Mouse (Mus musculus): ENCODE results near the gene Ccni. TPM values are rescaled to one million over a fixed set of nuclear protein-coding genes. Genes with fewer than 3 reads are reported as not detected.

The Ccni gene
- polyA plus RNA-seq, 1 experiment from 2014 or later = 130 TPM

DNA sequence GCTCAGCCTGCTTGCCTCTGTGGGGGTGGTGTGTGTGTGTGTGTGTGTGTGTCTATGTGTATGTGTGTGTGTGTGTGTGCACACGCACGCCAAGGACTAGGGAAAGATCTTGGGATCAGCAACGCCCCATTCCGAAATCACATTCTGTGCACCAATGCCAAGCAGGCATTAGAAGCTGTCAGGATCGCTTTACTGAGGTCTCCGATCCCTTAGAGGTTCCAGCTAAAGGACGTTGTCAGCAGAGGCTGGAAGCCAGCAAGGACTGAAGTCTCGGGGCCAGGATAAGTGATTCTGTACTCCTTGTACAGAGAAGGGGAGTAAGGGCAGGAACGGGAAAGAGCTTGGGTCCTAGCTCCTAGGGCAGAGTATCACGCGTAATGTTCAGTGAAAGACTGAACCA, 51.9 kb downstream of the Ccni start:
- Histone ChIP-seq H3K4me3 (no peak overlapping the region), H3K9me3 (no peaks in the 10 kb centered on the region), H3K4me2 (no peak overlapping the region), H3K9ac (no peak overlapping the region), H3K27me3 (no peaks in the 10 kb centered on the region), H3K4me1 (peaks cover 60% of the 10 kb centered on the region), H3K36me3 (peaks cover 53% of the 10 kb centered on the region), H3K27ac (peak overlapping the region; percentile 75)
- ATAC-seq (ENCODE audit: insufficient number of reproducible peaks, insufficient read depth, low FRiP score, low TSS enrichment, low read depth) = no peak
- 71% methylated on average over 11 of the region's 11 CpGs for WGBS

DNA sequence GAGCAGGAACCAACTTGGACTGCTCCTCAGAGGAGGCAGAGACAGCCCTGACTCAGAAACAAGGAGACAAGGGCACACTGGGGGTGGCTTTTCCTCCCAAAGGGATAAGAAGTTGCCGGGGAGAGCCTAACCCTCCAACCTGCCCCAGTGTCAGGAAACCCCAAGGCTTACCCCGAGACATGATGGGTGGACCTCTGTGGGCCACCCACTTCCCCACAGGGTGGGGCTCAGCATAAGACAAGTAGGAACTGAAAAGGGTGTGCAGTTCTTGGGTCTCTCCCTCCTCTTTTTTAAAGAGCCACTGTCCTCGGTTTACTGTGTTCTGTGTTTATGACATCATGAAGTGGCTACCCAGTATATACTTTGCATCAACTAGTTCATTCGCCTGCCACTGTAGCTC, 53.8 kb downstream of the Ccni start:
- no peaks in the 10 kb centered on the region for H3K27me3 ChIP-seq
- peaks cover 39% of the 10 kb centered on the region for H3K36me3 ChIP-seq
- H3K4me2 ChIP-seq = no peak overlapping the region
- H3K9ac ChIP-seq = no peak overlapping the region
- H3K9me3 ChIP-seq = no peaks in the 10 kb centered on the region
- no peak overlapping the region for H3K4me3 ChIP-seq
- no peak for ATAC-seq (ENCODE audit: insufficient number of reproducible peaks, insufficient read depth, low FRiP score, low TSS enrichment, low read depth)
- no peak overlapping the region for H3K27ac ChIP-seq
- WGBS = 79% methylated on average over 4 of the region's 4 CpGs
- H3K4me1 ChIP-seq = peaks cover 70% of the 10 kb centered on the region

DNA sequence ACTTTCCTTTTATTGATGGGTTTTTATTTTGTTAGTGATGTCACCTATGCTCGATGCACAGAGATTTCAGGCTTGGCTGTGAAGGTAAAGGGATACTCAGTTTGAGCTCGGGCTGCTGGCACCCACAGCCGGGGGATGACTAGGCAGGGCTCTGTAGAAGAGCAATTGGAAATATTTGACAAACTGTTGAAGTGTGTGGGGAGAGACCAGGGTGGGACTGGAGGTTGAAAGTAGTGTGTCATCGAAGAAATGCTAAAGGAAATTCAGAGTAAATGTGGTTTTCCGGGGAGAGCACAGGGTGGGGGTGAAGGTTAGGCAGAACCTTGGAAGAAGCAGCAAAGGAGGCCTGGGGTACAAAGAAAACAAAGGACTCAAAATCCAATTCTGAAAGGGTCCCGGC, 54.3 kb downstream of the Ccni start:
- Histone ChIP-seq H3K9me3 (no peaks in the 10 kb centered on the region), H3K4me3 (no peak overlapping the region), H3K4me2 (no peak overlapping the region), H3K9ac (no peak overlapping the region), H3K36me3 (peaks cover 34% of the 10 kb centered on the region), H3K27me3 (no peaks in the 10 kb centered on the region), H3K4me1 (peaks cover 70% of the 10 kb centered on the region), H3K27ac (no peak overlapping the region)
- no peak for ATAC-seq (ENCODE audit: insufficient number of reproducible peaks, insufficient read depth, low FRiP score, low TSS enrichment, low read depth)
- 74% methylated on average over 6 of the region's 6 CpGs for WGBS

- no peak overlapping the region for H3K4me2 ChIP-seq
- H3K9me3 ChIP-seq = no peaks in the 10 kb centered on the region
- H3K27ac ChIP-seq = no peak overlapping the region; the same call in 1 of the 2 replicates
- H3K36me3 ChIP-seq = peaks cover 18% of the 10 kb centered on the region; the same call in 1 of the 2 replicates
- peaks cover 73% of the 10 kb centered on the region for H3K4me1 ChIP-seq
- no peak overlapping the region for H3K9ac ChIP-seq
- H3K27me3 ChIP-seq = no peaks in the 10 kb centered on the region
- no peak for ATAC-seq (ENCODE audit: insufficient number of reproducible peaks, insufficient read depth, low FRiP score, low TSS enrichment, low read depth)
- 74% methylated on average over 12 of the region's 12 CpGs for WGBS
- H3K4me3 ChIP-seq = no peak overlapping the region
These were observed 56.1 kb downstream of the Ccni start for GRCm38 (mm10) chr5:93149969-93150777.

- no peak for ATAC-seq (ENCODE audit: insufficient number of reproducible peaks, insufficient read depth, low FRiP score, low TSS enrichment, low read depth)
- 86% methylated on average over 6 of the region's 6 CpGs for WGBS
- peaks cover 40% of the 10 kb centered on the region for H3K36me3 ChIP-seq
- 0 out of 2 replicates have a peak overlapping the region, but pooled peaks have one; percentile 7 for H3K27ac ChIP-seq
- H3K4me3 ChIP-seq = no peak overlapping the region
- H3K27me3 ChIP-seq = no peaks in the 10 kb centered on the region
- H3K4me1 ChIP-seq = peaks cover 44% of the 10 kb centered on the region
- no peak overlapping the region for H3K4me2 ChIP-seq
- no peaks in the 10 kb centered on the region for H3K9me3 ChIP-seq
- H3K9ac ChIP-seq = no peak overlapping the region
These were observed 60.8 kb downstream of the Ccni start for GRCm38 (mm10) chr5:93145504-93145903.

DNA sequence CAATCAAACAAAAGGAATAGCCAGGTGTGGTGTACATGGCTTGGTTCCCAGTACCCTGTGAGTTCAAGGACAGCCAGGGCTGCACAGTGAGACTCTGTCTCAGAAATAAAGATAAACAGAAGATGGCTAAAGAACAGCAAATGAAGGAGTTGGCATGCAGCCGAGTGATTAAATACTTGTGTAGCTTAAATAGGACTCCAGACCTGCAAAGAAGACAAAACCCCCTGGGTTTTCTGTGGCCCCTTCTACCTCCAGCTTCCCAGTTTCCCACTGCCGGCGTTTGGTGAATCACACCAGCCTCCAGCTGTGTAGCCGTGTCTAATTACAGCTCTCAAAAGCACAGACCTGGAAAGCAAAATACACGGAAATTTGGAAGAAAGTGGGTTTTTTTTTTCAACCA, 61.4 kb downstream of the Ccni start:
- H3K4me2 ChIP-seq = no peak overlapping the region
- no peak overlapping the region for H3K4me3 ChIP-seq
- H3K36me3 ChIP-seq = peaks cover 40% of the 10 kb centered on the region
- peaks cover 38% of the 10 kb centered on the region for H3K4me1 ChIP-seq
- peak overlapping the region; percentile 29 for H3K27ac ChIP-seq
- H3K27me3 ChIP-seq = no peaks in the 10 kb centered on the region
- H3K9ac ChIP-seq = no peak overlapping the region
- 20% methylated on average over 5 of the region's 5 CpGs for WGBS
- ATAC-seq (ENCODE audit: insufficient number of reproducible peaks, insufficient read depth, low FRiP score, low TSS enrichment, low read depth) = no peak
- H3K9me3 ChIP-seq = no peaks in the 10 kb centered on the region

DNA sequence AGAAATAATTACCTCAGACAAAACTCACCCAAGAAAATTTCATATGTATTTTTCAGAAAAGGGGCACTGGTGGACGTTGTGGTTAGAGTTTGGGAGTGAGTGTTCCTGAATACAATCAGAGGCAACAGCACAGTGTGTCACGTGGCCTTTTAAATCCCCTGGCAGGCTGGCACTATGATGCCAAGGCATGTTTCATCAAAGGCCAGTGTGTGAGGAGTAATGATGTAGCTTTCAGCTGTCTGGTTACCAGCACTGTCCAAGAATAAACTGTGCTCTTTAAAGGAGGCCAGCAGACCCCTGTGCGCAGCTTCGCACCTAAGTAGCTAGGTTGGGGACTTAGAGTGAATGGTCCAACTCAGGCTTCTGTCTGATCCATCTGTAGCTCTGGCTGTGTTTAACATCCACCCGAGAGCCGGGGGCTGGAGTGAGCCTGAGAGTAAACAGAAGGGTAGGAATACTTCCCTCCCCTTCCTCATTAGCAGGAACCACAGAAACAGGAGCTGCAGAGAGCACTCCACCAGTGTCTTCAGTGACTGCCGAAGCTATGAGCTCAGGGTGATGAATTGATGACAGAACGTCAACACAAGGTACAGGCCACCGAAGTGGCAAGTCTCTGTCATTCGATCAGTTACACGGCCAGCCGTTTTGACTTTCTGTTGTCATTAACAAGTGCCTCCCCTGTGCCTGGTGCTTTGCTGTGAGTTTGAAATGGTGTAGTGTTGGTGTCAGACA, 62.8 kb downstream of the Ccni start:
- H3K9me3 ChIP-seq = no peaks in the 10 kb centered on the region
- no peak overlapping the region for H3K9ac ChIP-seq
- no peak overlapping the region for H3K27ac ChIP-seq
- H3K36me3 ChIP-seq = peaks cover 44% of the 10 kb centered on the region
- 67% methylated on average over 12 of the region's 12 CpGs for WGBS
- H3K4me2 ChIP-seq = no peak overlapping the region
- H3K4me3 ChIP-seq = no peak overlapping the region
- H3K4me1 ChIP-seq = peaks cover 30% of the 10 kb centered on the region
- ATAC-seq (ENCODE audit: insufficient number of reproducible peaks, insufficient read depth, low FRiP score, low TSS enrichment, low read depth) = no peak
- H3K27me3 ChIP-seq = no peaks in the 10 kb centered on the region

DNA sequence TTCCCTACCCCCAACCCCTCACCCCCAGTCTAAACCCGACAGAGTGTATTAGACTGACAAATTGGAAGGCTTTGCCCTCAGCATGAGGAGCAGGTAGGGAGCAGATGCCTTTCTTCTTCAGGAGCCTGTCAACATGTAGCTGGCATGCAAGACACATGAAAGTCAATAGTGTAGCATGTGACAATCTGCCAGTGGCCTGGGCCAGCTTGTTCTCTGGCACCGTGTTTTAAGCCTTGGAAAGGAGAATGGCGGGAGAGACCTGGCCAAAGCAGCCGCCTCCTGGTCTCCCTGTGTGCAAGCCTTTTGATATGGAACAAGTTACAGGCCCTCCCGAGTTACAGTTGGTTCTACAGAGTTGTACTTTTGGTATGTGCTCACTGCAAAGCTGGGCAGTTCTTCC, 65.5 kb downstream of the Ccni start:
- Histone ChIP-seq H3K9me3 (no peaks in the 10 kb centered on the region), H3K27me3 (no peaks in the 10 kb centered on the region), H3K36me3 (peaks cover 45% of the 10 kb centered on the region), H3K27ac (no peak overlapping the region), H3K4me3 (no peak overlapping the region), H3K9ac (no peak overlapping the region), H3K4me1 (peaks cover 39% of the 10 kb centered on the region), H3K4me2 (no peak overlapping the region)
- 81% methylated on average over 5 of the region's 5 CpGs for WGBS
- ATAC-seq (ENCODE audit: insufficient number of reproducible peaks, insufficient read depth, low FRiP score, low TSS enrichment, low read depth) = no peak

GRCm38 (mm10) chr5:93139350-93139749, 66.9 kb downstream of the Ccni start:
- Histone ChIP-seq H3K27me3 (no peaks in the 10 kb centered on the region), H3K4me2 (no peak overlapping the region), H3K27ac (no peak overlapping the region), H3K4me3 (no peak overlapping the region), H3K9me3 (no peaks in the 10 kb centered on the region), H3K9ac (no peak overlapping the region), H3K36me3 (peaks cover 45% of the 10 kb centered on the region), H3K4me1 (peaks cover 40% of the 10 kb centered on the region)
- WGBS = 90% methylated on average over 9 of the region's 9 CpGs
- ATAC-seq (ENCODE audit: insufficient number of reproducible peaks, insufficient read depth, low FRiP score, low TSS enrichment, low read depth) = no peak

DNA sequence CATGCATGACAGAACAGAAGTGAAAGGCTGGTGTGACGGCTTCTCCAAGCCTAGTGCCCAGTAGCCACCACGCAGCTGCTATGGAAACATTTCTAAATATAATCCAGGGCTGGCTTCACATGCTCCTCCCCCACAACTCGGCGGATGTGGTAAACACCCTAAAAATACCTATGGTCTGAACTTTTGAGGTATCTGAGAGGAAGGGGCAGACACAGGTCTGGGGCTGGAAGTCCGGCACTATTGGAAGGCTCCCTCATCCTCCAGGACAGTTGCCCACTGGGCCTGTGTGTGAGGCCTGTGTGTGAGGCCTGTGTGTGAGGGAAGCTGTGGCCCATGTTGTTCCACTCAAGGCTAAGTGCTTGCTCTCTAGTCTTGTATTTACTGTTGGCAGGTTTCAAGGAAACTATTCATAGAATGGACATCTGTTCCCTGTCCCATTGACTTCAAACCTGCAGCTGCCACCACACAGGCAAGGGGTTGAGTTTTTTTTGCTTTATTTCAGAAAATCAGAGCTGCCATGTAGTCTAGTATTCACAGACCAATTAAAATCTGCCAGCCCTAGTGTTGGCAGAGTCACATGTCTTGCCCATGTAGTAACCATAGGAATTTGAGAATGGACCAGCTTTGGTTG, 69.2 kb downstream of the Ccni start:
- H3K9me3 ChIP-seq = no peaks in the 10 kb centered on the region
- no peak overlapping the region for H3K4me2 ChIP-seq
- 0 out of 2 replicates have a peak, but pooled peaks have one; percentile 8 for ATAC-seq (ENCODE audit: insufficient number of reproducible peaks, insufficient read depth, low FRiP score, low TSS enrichment, low read depth)
- peak overlapping the region; percentile 75 for H3K27ac ChIP-seq
- peaks cover 35% of the 10 kb centered on the region for H3K36me3 ChIP-seq
- H3K4me3 ChIP-seq = no peak overlapping the region
- WGBS = 56% methylated on average over 5 of the region's 5 CpGs
- no peaks in the 10 kb centered on the region for H3K27me3 ChIP-seq
- no peak overlapping the region for H3K9ac ChIP-seq
- peaks cover 58% of the 10 kb centered on the region for H3K4me1 ChIP-seq

DNA sequence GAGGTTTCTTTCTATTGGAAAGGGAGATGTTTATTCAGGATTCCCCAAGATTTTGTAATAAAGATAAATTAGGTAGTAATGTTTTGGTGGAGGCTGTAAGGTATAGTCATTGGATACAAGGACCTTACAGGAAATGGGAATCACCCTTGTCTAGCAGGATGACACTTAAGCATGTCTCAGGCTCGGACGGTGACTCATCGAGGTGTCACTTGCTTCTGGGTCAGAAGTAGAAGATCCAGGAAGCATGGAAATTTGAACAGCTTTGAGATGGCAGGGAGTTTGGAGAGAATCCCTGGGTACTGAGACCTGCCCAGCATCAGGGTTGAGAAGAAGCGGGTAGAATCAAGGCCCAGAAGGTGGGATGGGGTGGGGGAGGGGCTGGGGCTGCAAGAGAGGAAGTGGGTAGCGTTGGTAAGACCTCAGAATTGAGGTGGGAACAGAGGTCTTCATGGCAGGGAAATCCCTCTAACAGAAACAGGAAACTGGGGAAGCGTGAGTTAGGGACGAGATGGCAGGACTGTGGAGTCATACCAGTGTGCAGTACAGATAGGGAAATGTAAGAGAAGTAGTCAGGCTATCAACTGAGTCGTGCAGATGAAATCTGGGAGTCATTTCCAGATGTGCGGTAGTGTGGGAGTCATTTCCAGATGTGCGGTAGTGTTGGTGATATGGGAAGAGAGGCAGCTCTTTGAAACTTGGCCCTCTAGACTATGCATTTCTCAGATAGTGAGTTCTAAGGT, 70.8 kb downstream of the Ccni start:
- Histone ChIP-seq H3K9ac (no peak overlapping the region), H3K4me2 (no peak overlapping the region), H3K27me3 (no peaks in the 10 kb centered on the region), H3K9me3 (no peaks in the 10 kb centered on the region), H3K27ac (peak overlapping the region; percentile 40; the same call in 1 of the 2 replicates), H3K4me3 (no peak overlapping the region), H3K4me1 (peaks cover 73% of the 10 kb centered on the region), H3K36me3 (peaks cover 20% of the 10 kb centered on the region)
- ATAC-seq (ENCODE audit: insufficient number of reproducible peaks, insufficient read depth, low FRiP score, low TSS enrichment, low read depth) = no peak
- 54% methylated on average over 10 of the region's 10 CpGs for WGBS

Data from embryonic facial prominence, embryonic 13.5 days (tissue).